Mouse (Mus musculus) lung, adult 2 months (tissue): ENCODE results near the gene Slc4a4. TPM values are rescaled to one million over a fixed set of nuclear protein-coding genes. Genes with fewer than 3 reads are reported as not detected.

Experiments used
- DNase-seq: peaks from one replicate; pipeline ENCODE4 v3.0.0; 2022
- H3K4me1 ChIP-seq: fragments of 200-500 bp; 2 replicates; pipeline ENCODE4 v1.6.1; 2011; ENCODE audit warnings: low read length; ENCODE audit not compliant: control insufficient read depth, insufficient read depth
- H3K4me3 ChIP-seq: fragments of 200-500 bp; replicated peaks from 2 replicates; pipeline ENCODE3; 2011; ENCODE audit warnings: low read depth, mild to moderate bottlenecking, control low read depth, low read length; ENCODE audit errors: extremely low read depth
- CTCF ChIP-seq: fragments of 200-500 bp; IDR thresholded peaks from 2 replicates; pipeline ENCODE4 v1.5.1; 2011; ENCODE audit warnings: mild to moderate bottlenecking, low read length, control low read depth; ENCODE audit not compliant: insufficient read depth
- POLR2A ChIP-seq: fragments of 200-500 bp; IDR thresholded peaks from 2 replicates; pipeline ENCODE4 v1.6.1; 2011; ENCODE audit warnings: low read depth, mild to moderate bottlenecking, control low read depth, low read length, borderline replicate concordance; ENCODE audit errors: extremely low read depth
- WGBS: fragments of 180-500 bp; shearing (Covaris S2); methylation state at CpG from one replicate; pipeline ENCODE4 v1.1.7; 2018; 5-methylcytosine and 5-hydroxymethylcytosine counted together
- polyA plus RNA-seq: library from polyadenylated mRNA; depleted of rRNA; stranded (reverse); fragments of >200 nt; gene quantifications from 2 replicates; pipeline ENCODE4 v1.2.3, GENCODE M21; 2012

Gene Slc4a4
- polyA plus RNA-seq, 1 experiment = 4.8 TPM

GRCm38 (mm10) chr5:88907615-88908014, 21.0 kb downstream of the Slc4a4 start:
- no peaks in the 10 kb centered on the region for H3K4me1 ChIP-seq
- DNase-seq = no peak
- TF ChIP-seq CTCF (no peak), POLR2A (no peak)
- WGBS = 83% methylated on average over 3 of the region's 3 CpGs
- no peak overlapping the region for H3K4me3 ChIP-seq

- 78% methylated on average over 2 of the region's 2 CpGs for WGBS
- no peak for TF ChIP-seq POLR2A
- TF ChIP-seq CTCF = no peak
- DNase-seq = no peak
These were observed 26.0 kb downstream of the Slc4a4 start for GRCm38 (mm10) chr5:88912629-88913028.

GRCm38 (mm10) chr5:88915082-88915481, 28.5 kb downstream of the Slc4a4 start:
- TF ChIP-seq CTCF = no peak
- TF ChIP-seq POLR2A = no peak
- H3K4me3 ChIP-seq = no peak overlapping the region
- no peaks in the 10 kb centered on the region for H3K4me1 ChIP-seq
- WGBS = 92% methylated on average over 5 of the region's 5 CpGs
- DNase-seq = no peak

More at GRCm38 (mm10) chr5:88912629-88913028, 26.0 kb downstream of the Slc4a4 start:
- Histone ChIP-seq H3K4me1 (no peaks in the 10 kb centered on the region), H3K4me3 (no peak overlapping the region)

GRCm38 (mm10) chr5:88916501-88916971, 29.9 kb downstream of the Slc4a4 start:
- no peaks in the 10 kb centered on the region for H3K4me1 ChIP-seq
- no peak overlapping the region for H3K4me3 ChIP-seq
- no peak for DNase-seq
- TF ChIP-seq POLR2A = no peak
- 56% methylated on average over 9 of the region's 9 CpGs for WGBS

DNA sequence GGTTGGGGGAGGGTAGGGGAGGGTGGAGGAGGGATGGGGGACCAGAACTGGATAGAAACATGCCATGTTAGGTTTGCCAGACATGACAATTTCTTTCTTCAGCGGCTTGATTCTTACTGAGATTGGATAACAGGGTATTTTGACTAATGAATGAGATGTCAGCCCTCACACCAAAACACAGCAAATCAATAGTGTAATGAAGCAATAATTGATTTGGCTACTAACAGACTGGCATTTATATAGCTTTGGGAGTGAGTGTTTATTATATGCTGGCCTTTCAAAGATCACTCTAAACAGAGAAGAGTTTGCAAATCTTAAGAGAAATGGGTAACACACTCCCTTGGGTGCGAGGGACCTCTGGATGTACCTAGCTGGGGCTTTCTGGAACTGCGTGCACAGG, 30.6 kb downstream of the Slc4a4 start:
- Histone ChIP-seq H3K4me1 (no peaks in the 10 kb centered on the region), H3K4me3 (no peak overlapping the region)
- no peak for TF ChIP-seq CTCF
- TF ChIP-seq POLR2A = no peak
- no peak for DNase-seq
- 86% methylated on average over 3 of the region's 3 CpGs for WGBS

- TF ChIP-seq POLR2A (no peak), CTCF (no peak)
- 73% methylated on average over 10 of the region's 10 CpGs for WGBS
- DNase-seq = no peak
- Histone ChIP-seq H3K4me1 (no peaks in the 10 kb centered on the region), H3K4me3 (no peak overlapping the region)
These were observed 31.0 kb downstream of the Slc4a4 start for GRCm38 (mm10) chr5:88917630-88918029.

DNA sequence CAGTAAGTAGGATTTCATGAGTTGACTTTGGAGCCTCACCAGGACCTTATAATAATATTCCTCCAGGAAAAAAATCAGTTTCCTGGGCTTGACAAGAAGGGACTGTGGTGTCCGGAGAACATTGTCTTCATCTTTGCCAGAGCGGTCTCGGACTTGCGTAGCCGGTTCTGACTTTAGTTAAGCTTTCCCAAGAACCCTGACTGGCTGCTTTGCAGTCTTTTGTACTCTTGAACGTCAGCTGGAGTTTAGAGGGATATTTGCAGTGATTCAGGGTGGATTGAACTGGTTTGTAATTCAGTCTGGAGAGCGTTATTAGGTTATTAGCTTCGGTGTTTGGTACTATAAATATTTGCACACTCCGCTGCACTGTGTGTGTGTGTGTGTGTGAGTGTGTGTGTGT, 31.9 kb downstream of the Slc4a4 start:
- TF ChIP-seq CTCF = no peak
- TF ChIP-seq POLR2A = no peak
- no peak overlapping the region for H3K4me3 ChIP-seq
- WGBS = 64% methylated on average over 9 of the region's 9 CpGs
- DNase-seq = no peak
- H3K4me1 ChIP-seq = no peaks in the 10 kb centered on the region

GRCm38 (mm10) chr5:88925576-88925975, 39.0 kb downstream of the Slc4a4 start:
- Histone ChIP-seq H3K4me3 (no peak overlapping the region), H3K4me1 (peaks cover 3% of the 10 kb centered on the region)
- WGBS = 91% methylated on average over 5 of the region's 5 CpGs
- no peak for DNase-seq
- no peak for TF ChIP-seq POLR2A
- TF ChIP-seq CTCF = no peak

- no peak overlapping the region for H3K4me3 ChIP-seq
- TF ChIP-seq CTCF (peak; percentile 34), POLR2A (no peak)
- H3K4me1 ChIP-seq = peaks cover 3% of the 10 kb centered on the region
- 28% methylated on average over 13 of the region's 13 CpGs for WGBS
- DNase-seq = peak; percentile 34
These were observed 41.7 kb downstream of the Slc4a4 start for GRCm38 (mm10) chr5:88928201-88928916.

DNA sequence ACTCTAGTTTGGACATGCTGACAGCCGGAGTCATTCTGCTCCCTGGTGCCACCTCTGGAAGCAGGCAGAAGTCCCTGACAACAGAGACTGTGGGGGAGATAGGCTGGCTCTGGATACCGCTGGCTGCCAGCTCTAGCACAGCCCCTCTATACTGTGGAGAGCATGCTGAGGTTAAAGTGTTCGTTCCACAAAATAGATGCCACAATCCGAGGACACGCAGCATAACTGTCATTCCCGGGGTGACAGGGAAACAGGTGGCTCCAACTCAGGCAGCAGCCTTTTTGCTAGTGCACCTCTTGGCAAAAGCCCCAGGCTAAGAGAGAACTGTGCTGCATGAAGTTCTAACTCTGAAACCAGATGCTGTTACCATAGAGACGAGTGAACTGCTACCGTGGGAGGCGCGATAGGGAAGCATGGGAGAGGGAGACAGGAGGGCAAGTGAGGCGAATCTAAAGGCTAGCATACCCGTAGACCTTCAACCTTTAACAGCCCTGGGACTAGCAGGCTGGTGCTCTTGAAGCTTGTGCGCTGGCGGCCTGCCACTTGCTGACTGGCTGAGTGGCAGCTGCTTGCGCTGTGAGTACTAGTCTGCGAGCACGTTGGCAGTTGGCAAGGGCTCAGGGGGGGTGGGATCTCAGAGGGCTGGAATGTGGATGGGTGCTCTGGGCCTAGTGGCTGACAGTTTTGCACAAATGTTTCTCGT, 42.9 kb downstream of the Slc4a4 start:
- WGBS = 36% methylated on average over 18 of the region's 18 CpGs
- Histone ChIP-seq H3K4me3 (no peak overlapping the region), H3K4me1 (peaks cover 3% of the 10 kb centered on the region)
- peak; percentile 25; the same call in 1 of the 2 replicates for TF ChIP-seq CTCF
- TF ChIP-seq POLR2A = no peak
- peak; percentile 88 for DNase-seq
